Mouse (Mus musculus) C2C12 (cell line): ENCODE measurements around the gene Mlxip.

Source experiments
- CEBPB ChIP-seq: IDR thresholded peaks from one replicate; pipeline ENCODE4 v1.6.1; 2011; ENCODE audit warnings: low read depth, mild to moderate bottlenecking, control low read depth, moderate library complexity
- CTCF ChIP-seq: IDR thresholded peaks from one replicate; pipeline ENCODE4 v1.5.1; 2011; ENCODE audit not compliant: control insufficient read depth, insufficient read depth, insufficient read length
- MYOD1 ChIP-seq: IDR thresholded peaks from one replicate; pipeline ENCODE4 v1.6.1; 2011; ENCODE audit warnings: low read depth; ENCODE audit not compliant: control insufficient read depth, insufficient read length
- MYOG ChIP-seq: IDR thresholded peaks from one replicate; pipeline ENCODE4 v1.6.1; 2011; ENCODE audit not compliant: control insufficient read depth, insufficient read length; ENCODE audit errors: extremely low read depth
- USF1 ChIP-seq: IDR thresholded peaks from one replicate; pipeline ENCODE4 v1.6.1; 2011; ENCODE audit warnings: low read depth, mild to moderate bottlenecking, control low read depth, moderate library complexity

- TF ChIP-seq CTCF = no peak
- no peak for TF ChIP-seq MYOG
- no peak for TF ChIP-seq USF1
- no peak for TF ChIP-seq MYOD1
- TF ChIP-seq CEBPB = no peak
These were observed 6.1 kb upstream of the Mlxip start for GRCm38 (mm10) chr5:123388452-123388851.
